Mouse (Mus musculus): ENCODE results near the gene Ccdc57.
"Not testable (repeated sequence)": the region's sequence is repeated elsewhere in the genome, so short reads cannot be mapped to it uniquely, and the experiment has no call there.

The Ccdc57 gene

GRCm38 (mm10) chr11:120902487-120903142 lies 30.1 kb downstream of the Ccdc57 start:
- DNase-seq = peak; percentile 25

- no peak for DNase-seq
Observed at GRCm38 (mm10) chr11:120901729-120902486, 30.8 kb downstream of the Ccdc57 start.

GRCm38 (mm10) chr11:120900276-120901244 lies 32.1 kb downstream of the Ccdc57 start:
- DNase-seq = peak; percentile 24

DNA sequence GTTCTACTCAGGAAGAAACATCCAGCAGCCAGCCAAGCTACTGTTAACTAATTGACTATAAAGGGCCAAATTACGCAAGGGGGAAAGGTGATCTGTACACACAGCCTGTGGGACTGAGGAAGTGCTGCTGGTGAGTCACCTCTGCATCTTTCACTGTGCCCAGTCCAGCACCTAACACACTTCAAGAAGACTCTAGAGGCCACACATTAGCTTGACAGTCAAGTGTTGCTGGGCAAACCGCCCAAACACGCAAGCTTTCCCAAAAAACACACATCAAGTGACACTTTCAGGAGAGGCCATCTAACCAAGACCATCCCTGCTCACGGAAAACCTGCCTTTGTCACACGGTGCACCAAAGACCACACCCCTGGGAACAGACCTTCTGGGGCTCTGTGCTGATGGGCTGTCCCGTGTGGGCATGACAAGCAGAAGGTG lies 34.5 kb downstream of the Ccdc57 start:
- DNase-seq = peak; percentile 67

DNA sequence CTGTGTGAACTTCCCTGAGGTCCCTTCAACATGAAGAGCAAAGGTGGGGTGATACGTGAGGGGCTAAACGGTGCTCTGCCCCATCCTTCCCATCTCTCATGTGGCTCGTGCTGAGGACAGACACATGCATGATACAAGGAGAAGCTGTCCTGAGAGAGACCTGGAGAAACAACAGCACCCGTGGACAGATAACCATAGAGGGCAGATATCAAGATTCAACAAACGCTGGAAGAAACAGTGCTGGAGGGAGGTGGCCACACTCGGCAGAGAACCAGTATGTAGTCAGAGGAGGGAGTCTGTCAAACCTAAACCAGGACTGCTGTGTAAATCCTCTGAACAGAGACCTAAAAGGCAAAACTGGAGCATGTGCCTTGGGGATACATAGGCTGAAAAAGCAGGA lies 37.2 kb downstream of the Ccdc57 start:
- DNase-seq = no peak

DNA sequence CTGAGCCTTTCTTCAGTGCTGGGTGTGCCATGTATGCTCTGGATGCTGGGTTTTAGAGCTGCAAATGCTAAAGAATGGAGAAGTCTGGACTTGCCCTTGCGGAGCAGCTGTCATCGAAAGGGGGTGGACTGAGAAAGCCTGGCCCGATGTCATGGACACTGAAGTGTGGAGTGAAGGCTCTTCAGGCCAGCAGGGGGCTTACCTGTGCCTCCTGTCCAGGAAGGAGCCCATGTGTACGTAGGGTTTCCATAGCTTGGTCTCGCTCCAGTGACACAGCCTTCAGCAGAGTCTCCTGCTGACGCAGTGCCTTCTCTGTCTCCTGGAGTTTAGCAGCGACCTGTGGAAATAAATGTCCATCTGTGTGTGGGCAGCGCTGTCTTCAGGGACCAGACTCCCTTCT lies 38.3 kb downstream of the Ccdc57 start:
- no peak for DNase-seq

- DNase-seq = peak; percentile 66
Observed at GRCm38 (mm10) chr11:120889216-120889615, 43.5 kb downstream of the Ccdc57 start.

- DNase-seq = no peak
Observed at GRCm38 (mm10) chr11:120888718-120889117, 44.0 kb downstream of the Ccdc57 start.

- no peak for DNase-seq
Observed at GRCm38 (mm10) chr11:120887502-120887901, 45.2 kb downstream of the Ccdc57 start.

DNA sequence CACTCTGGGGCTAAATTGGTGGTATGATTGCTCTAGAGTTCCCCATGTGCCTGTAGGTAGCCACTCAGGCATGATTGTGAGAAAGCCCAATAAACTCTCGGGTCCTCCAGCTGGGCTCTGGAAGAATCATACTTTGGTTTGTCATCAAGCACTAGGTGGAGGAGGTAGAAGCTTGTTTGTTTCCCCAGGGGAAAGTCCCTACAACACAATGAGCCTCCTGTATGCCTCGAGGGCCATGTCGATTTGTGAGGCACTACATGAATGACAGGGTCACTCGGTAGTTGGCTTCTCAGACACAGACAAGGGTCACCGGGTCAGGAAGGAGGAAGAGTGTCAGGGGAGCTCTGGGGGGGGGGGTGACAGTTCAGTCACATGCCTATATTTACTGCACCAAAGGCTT lies 46.2 kb downstream of the Ccdc57 start:
- no peak for DNase-seq

DNA sequence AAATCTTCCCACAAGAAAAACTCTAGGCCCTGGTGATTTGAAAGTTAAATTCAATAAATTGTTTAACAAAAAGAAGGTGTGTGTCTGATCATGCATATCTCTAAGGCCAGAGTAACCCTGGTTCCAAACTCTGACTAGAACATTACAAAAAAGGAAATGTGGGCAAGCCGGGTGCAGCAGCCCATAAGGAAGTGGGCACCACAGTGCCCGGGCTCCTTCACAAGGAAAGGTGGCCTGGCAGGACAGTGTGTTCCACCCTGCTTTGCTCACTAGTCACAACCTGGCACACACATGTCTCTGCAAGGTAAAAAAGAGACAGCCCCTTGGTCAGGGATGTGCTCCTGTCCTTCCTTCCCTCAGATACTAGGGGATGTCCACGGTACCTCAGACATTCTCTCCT lies 49.1 kb downstream of the Ccdc57 start:
- DNase-seq = no peak

GRCm38 (mm10) chr11:120882931-120883330 lies 49.7 kb downstream of the Ccdc57 start:
- DNase-seq = no peak

GRCm38 (mm10) chr11:120873206-120873605 lies 59.5 kb downstream of the Ccdc57 start:
- no peak for DNase-seq

GRCm38 (mm10) chr11:120871521-120871920 lies 61.2 kb downstream of the Ccdc57 start:
- DNase-seq = no peak

- DNase-seq = no peak
Observed at GRCm38 (mm10) chr11:120865816-120866215, 66.9 kb downstream of the Ccdc57 start.

- DNase-seq = no peak
Observed at GRCm38 (mm10) chr11:120862819-120863218, 69.9 kb downstream of the Ccdc57 start.

- DNase-seq = not testable (repeated sequence)
Observed at GRCm38 (mm10) chr11:120855938-120856337, 76.7 kb downstream of the Ccdc57 start.

GRCm38 (mm10) chr11:120853788-120854187 lies 78.9 kb downstream of the Ccdc57 start:
- no peak for DNase-seq

GRCm38 (mm10) chr11:120853158-120853557 lies 79.5 kb downstream of the Ccdc57 start:
- no peak for DNase-seq

DNA sequence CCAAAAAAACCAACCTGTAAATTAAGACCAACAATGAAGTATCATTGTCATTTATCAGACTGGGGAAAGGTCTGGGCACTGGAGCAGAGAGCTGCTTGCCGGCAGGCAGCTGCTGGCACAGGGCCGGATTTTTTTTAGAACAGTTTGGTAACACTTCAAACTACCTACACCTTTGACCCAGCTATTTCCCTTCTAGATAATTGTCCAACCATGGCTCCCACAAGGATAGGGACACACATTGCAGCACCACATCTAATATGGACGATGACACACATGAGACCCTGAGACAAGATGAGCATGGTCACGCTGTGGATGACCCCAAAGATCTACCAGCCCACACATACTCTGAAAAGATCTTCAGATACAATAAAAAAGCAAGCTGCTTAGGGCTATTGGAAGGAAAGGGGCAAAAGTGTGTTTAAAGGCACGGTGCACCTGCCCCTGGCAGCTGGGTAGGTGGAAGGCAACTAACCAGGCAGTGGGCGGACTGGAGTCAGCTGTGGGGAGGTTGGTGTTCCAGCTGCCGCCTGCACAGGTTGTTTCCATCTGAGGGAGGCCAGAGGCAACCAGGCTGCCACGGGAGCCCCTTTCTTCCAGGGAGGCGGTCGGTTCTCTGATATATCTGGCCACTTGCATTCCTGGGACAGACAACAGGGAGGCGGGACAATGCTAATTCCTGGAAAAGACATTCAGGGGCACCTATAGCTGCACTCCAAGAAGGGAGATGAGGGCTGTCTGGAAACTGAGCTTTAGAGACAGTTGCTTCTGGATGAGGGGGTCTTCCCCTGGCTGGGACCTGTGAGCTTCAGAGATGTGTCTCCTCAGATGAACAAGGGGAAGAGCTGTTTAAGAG lies 80.4 kb downstream of the Ccdc57 start:
- peak; percentile 69 for DNase-seq

DNA sequence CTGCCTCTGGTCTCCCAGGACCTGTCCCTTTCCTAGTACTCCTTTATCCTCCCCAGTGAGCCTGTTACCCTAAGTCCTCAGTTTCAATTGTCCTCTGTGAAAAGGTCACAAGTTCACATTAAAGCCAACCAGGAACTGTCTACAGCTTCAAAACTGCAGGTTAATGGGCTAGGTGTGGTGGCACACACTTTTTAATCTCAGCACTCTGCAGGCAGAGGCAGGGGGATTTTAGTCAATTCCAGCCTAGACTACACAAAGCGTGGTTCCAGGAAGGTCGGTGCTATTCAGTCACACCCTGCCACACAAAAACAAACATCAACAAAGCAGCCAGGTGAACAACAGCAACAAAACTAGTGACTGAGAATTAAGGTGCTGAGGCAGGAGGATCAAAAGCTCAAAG lies 81.1 kb downstream of the Ccdc57 start:
- no peak for DNase-seq

DNA sequence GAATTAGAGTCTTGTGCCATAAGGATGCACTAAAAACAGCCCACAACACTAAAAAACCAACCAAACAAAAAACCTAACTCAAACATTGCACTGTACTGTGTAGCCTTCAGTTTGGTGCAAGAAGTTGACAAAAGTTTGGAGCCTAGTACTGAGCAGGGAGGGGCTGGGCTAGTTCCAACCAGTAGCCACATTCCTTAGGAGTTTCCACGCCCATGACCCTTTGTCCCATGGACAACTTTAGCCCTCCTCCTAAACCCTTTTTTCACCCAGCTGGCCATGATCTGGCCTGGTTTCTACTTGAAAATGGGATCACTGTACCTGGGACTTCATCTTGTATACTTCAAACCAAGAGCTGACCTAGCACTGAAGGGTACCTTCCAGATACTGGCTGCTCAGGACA lies 81.5 kb downstream of the Ccdc57 start:
- DNase-seq = no peak

Data from lung, postnatal 14 days (tissue).